ENCODE assay signal across 13 mouse cellular contexts in genomic region chr7:29234661-29235060, GRCm38 (mm10). TPM values are rescaled to one million over a fixed set of nuclear protein-coding genes. Genes with fewer than 3 reads are reported as not detected.
A peak's percentile ranks its signal among the peaks of the same experiment; 100 is the strongest.
DNase-seq lines count a peak whose midpoint lies in the region; ATAC-seq and TF ChIP-seq lines count a peak whose summit lies in the region.
"Had no signal": no experiment of that assay in that cellular context is flagged by ENCODE, and none has a peak within 500 bp of the region (broad histone marks: within the 10 kb centered on the region; RNA-seq: fewer than 3 reads in every experiment).

No protein-coding gene starts in this region.

- H3K9ac ChIP-seq in kidney, embryonic 16.5 days (replicated peaks; ENCODE audit: low read length) = no peak overlapping the region
- H3K9ac ChIP-seq in stomach, postnatal 0 days (ENCODE audit: low read length) = no peak overlapping the region
- H3K9ac ChIP-seq: embryonic facial prominence, embryonic 12.5 days; hindbrain, embryonic 15.5 days had no signal

- H3K4me1 ChIP-seq in kidney, adult 2 months (ENCODE audit: control insufficient read depth, insufficient read depth, low read length) = peaks cover 9% of the 10 kb centered on the region
- peaks cover 17% of the 10 kb centered on the region for H3K4me1 ChIP-seq in kidney, embryonic 16.5 days (ENCODE audit: insufficient read depth, low read length)
- H3K4me1 ChIP-seq in stomach, postnatal 0 days (replicated peaks; ENCODE audit: control insufficient read depth, insufficient read depth) = peaks cover 2% of the 10 kb centered on the region; the same call in 1 of the 2 replicates

- H3K9me3 ChIP-seq in kidney, embryonic 16.5 days (ENCODE audit: low read length) = no peaks in the 10 kb centered on the region
- no peaks in the 10 kb centered on the region for H3K9me3 ChIP-seq in stomach, postnatal 0 days (ENCODE audit: control insufficient read depth, low read length)
- H3K9me3 ChIP-seq: embryonic facial prominence, embryonic 12.5 days; hindbrain, embryonic 15.5 days had no signal

- 84% methylated on average over 5 of the region's 5 CpGs for WGBS in kidney, adult 2 months
- 88% methylated on average over 5 of the region's 5 CpGs for WGBS in kidney, embryonic 16.5 days
- WGBS in stomach, postnatal 0 days = 88% methylated on average over 5 of the region's 5 CpGs

- TF ChIP-seq POLR2A in kidney, adult 2 months (IDR thresholded peaks at IDR 0.05; ENCODE audit: low read depth, low read length) = no peak

- peak; percentile 26; the same call in 1 of the 2 replicates for TF ChIP-seq CTCF in kidney, adult 2 months (conservative IDR thresholded peaks at IDR 0.05; ENCODE audit: insufficient read depth, insufficient read length, low read depth, low read length)
- TF ChIP-seq CTCF in stomach, postnatal 0 days (IDR thresholded peaks at IDR 0.05; ENCODE audit: low read depth) = peak; percentile 58

- H3K36me3 ChIP-seq in kidney, adult 2 months (ENCODE audit: control insufficient read depth, insufficient read depth, low read length) = no peaks in the 10 kb centered on the region
- H3K36me3 ChIP-seq in kidney, embryonic 16.5 days (ENCODE audit: insufficient read depth, low read length) = no peaks in the 10 kb centered on the region
- H3K36me3 ChIP-seq in stomach, postnatal 0 days (ENCODE audit: control insufficient read depth, insufficient read depth, low read length) = no peaks in the 10 kb centered on the region
- H3K36me3 ChIP-seq: embryonic facial prominence, embryonic 12.5 days; hindbrain, embryonic 15.5 days had no signal

- no peaks in the 10 kb centered on the region for H3K27me3 ChIP-seq in kidney, adult 2 months (replicated peaks; ENCODE audit: control insufficient read depth, insufficient read depth, low read length)
- peaks cover 22% of the 10 kb centered on the region for H3K27me3 ChIP-seq in kidney, embryonic 16.5 days (ENCODE audit: insufficient read depth, low read length)
- no peaks in the 10 kb centered on the region for H3K27me3 ChIP-seq in stomach, postnatal 0 days (ENCODE audit: control insufficient read depth, insufficient read depth, low read length)

- H3K27ac ChIP-seq in kidney, adult 2 months (ENCODE audit: insufficient read depth, low read depth, low read length) = no peak overlapping the region
- H3K27ac ChIP-seq in kidney, embryonic 16.5 days (ENCODE audit: low read length) = no peak overlapping the region
- H3K27ac ChIP-seq in stomach, postnatal 0 days (replicated peaks) = no peak overlapping the region
- H3K27ac ChIP-seq: embryonic facial prominence, embryonic 12.5 days; hindbrain, embryonic 15.5 days had no signal

- ATAC-seq in CD4-positive, CD25-positive, alpha-beta regulatory T cell, adult 4 months = no peak
- ATAC-seq in kidney, embryonic 16.5 days (ENCODE audit: low FRiP score, low TSS enrichment) = no peak
- no peak for ATAC-seq in stomach, postnatal 0 days (ENCODE audit: low FRiP score, low TSS enrichment)
- ATAC-seq: activated CD4-positive, CD25-positive, alpha-beta regulatory T cell, adult 4 months had no signal

- peak; percentile 45 for DNase-seq in CD4-positive, CD25-positive, alpha-beta regulatory T cell, adult 2 months (ENCODE audit: low read depth, low spot score)
- DNase-seq in kidney, adult 2 months = no peak
- peak; percentile 64 for DNase-seq in testis, postnatal 10 days (ENCODE audit: low spot score)
- no peak for DNase-seq in testis, postnatal 14 days (ENCODE audit: low spot score)
- DNase-seq in stomach, postnatal 0 days (ENCODE audit: low spot score) = no peak
- no peak for DNase-seq in cerebellum, adult 11-12 months
- DNase-seq: cerebellum, adult 9-11 months; kidney, postnatal 25 days had no signal

- no peak overlapping the region for H3K4me3 ChIP-seq in kidney, adult 2 months (ENCODE audit: insufficient read depth, low read depth, low read length)
- H3K4me3 ChIP-seq in kidney, embryonic 16.5 days (ENCODE audit: low read length) = no peak overlapping the region
- H3K4me3 ChIP-seq in stomach, postnatal 0 days (ENCODE audit: low read depth, low read length) = no peak overlapping the region
- H3K4me3 ChIP-seq: embryonic facial prominence, embryonic 12.5 days; hindbrain, embryonic 15.5 days had no signal

- H3K4me2 ChIP-seq in kidney, embryonic 16.5 days (replicated peaks; ENCODE audit: low read depth, low read length) = no peak overlapping the region
- no peak overlapping the region for H3K4me2 ChIP-seq in stomach, postnatal 0 days (replicated peaks; ENCODE audit: low read depth)
- H3K4me2 ChIP-seq: embryonic facial prominence, embryonic 12.5 days; hindbrain, embryonic 15.5 days had no signal

- no peak for TF ChIP-seq EP300 in stomach, postnatal 0 days (optimal IDR thresholded peaks at IDR 0.05)

RNA-seq across cellular contexts. Expression of gene Kcnk6, which starts 2.3 kb away (rescaled TPM):
- 1 to 10 TPM; 2.5 to 5.3 TPM for polyA plus RNA-seq in CD4-positive, CD25-positive, alpha-beta regulatory T cell, adult 4 months (2017; shearing (Covaris generic))
- polyA plus RNA-seq in kidney, adult 2 months (2012; rRNA removed) = 4.4 and 5.6 TPM in 2 replicates
- 1.5 and 1.7 TPM in 2 replicates for polyA plus RNA-seq in kidney, embryonic 16.5 days (2015; fragmentation: Nextera tagmentation; extraction: Ambion mirVana)
- polyA plus RNA-seq in stomach, postnatal 0 days (2015; fragmentation: Nextera tagmentation; extraction: Ambion mirVana) = 2.4 and 3.0 TPM in 2 replicates

RNA-seq across cellular contexts. Expression of gene Yif1b, which starts 3.5 kb away (rescaled TPM):
- 10 to 100 TPM; 58.4 to 71.7 TPM for polyA plus RNA-seq in CD4-positive, CD25-positive, alpha-beta regulatory T cell, adult 4 months (2017; shearing (Covaris generic))
- 179 and 207 TPM in 2 replicates for polyA plus RNA-seq in kidney, adult 2 months (2012; rRNA removed)
- 134 and 143 TPM in 2 replicates for polyA plus RNA-seq in kidney, embryonic 16.5 days (2015; fragmentation: Nextera tagmentation; extraction: Ambion mirVana)
- 62.8 and 74.1 TPM in 2 replicates for polyA plus RNA-seq in stomach, postnatal 0 days (2015; fragmentation: Nextera tagmentation; extraction: Ambion mirVana)

RNA-seq across cellular contexts. Expression of gene 2200002D01Rik, which starts 13.6 kb away (rescaled TPM):
- polyA plus RNA-seq in CD4-positive, CD25-positive, alpha-beta regulatory T cell, adult 4 months (2017; shearing (Covaris generic)) = 1 to 10 TPM; 1.0 to 1.6 TPM
- 4.6 and 7.2 TPM in 2 replicates for polyA plus RNA-seq in kidney, adult 2 months (2012; rRNA removed)
- 7.5 and 8.5 TPM in 2 replicates for polyA plus RNA-seq in kidney, embryonic 16.5 days (2015; fragmentation: Nextera tagmentation; extraction: Ambion mirVana)
- polyA plus RNA-seq in stomach, postnatal 0 days (2015; fragmentation: Nextera tagmentation; extraction: Ambion mirVana) = 192 and 201 TPM in 2 replicates

RNA-seq across cellular contexts. Expression of gene Catsperg1, which starts 20.8 kb away (rescaled TPM):
- polyA plus RNA-seq in CD4-positive, CD25-positive, alpha-beta regulatory T cell, adult 4 months (2017; shearing (Covaris generic)) = under 1 TPM; 0.44 to 0.56 TPM
- polyA plus RNA-seq in kidney, adult 2 months (2012; rRNA removed) = 0.86 and 1.1 TPM in 2 replicates
- polyA plus RNA-seq in kidney, embryonic 16.5 days (2015; fragmentation: Nextera tagmentation; extraction: Ambion mirVana) = 0.63 and 1.2 TPM in 2 replicates
- 0.29 and 0.65 TPM in 2 replicates for polyA plus RNA-seq in stomach, postnatal 0 days (2015; fragmentation: Nextera tagmentation; extraction: Ambion mirVana)

RNA-seq across cellular contexts. Expression of gene Spint2, which starts 47.1 kb away (rescaled TPM):
- polyA plus RNA-seq in CD4-positive, CD25-positive, alpha-beta regulatory T cell, adult 4 months (2017; shearing (Covaris generic)) = 10 to 100 TPM; 71.7 to 73.2 TPM
- 421 and 474 TPM in 2 replicates for polyA plus RNA-seq in kidney, adult 2 months (2012; rRNA removed)
- 270 and 295 TPM in 2 replicates for polyA plus RNA-seq in kidney, embryonic 16.5 days (2015; fragmentation: Nextera tagmentation; extraction: Ambion mirVana)
- polyA plus RNA-seq in stomach, postnatal 0 days (2015; fragmentation: Nextera tagmentation; extraction: Ambion mirVana) = 638 and 692 TPM in 2 replicates

Comparison
In these comparisons a context has a peak if more than half of its experiments do, and no peak if none do; other contexts are left out.
1. DNase-seq: peak in CD4-positive, CD25-positive, alpha-beta regulatory T cell, adult 2 months (single experiment) and testis, postnatal 10 days (single experiment); none in kidney, adult 2 months (single experiment), testis, postnatal 14 days (single experiment), stomach, postnatal 0 days (single experiment) and cerebellum, adult 11-12 months (single experiment).
2. RNA of gene 2200002D01Rik, which starts 13.6 kb away (polyA plus RNA-seq): 192 to 201 TPM in stomach, postnatal 0 days; 7.5 to 8.5 TPM in kidney, embryonic 16.5 days, 4.6 to 7.2 TPM in kidney, adult 2 months and 1.0 to 1.6 TPM in CD4-positive, CD25-positive, alpha-beta regulatory T cell, adult 4 months; every median in the first group is over 10 times any median in the second.